Mouse (Mus musculus) gonadal fat pad, adult 2 months (tissue): ENCODE data around the gene Slc41a1. TPM values are rescaled to one million over a fixed set of nuclear protein-coding genes. Genes with fewer than 3 reads are reported as not detected.

ENCODE experiments used
- DNase-seq: peaks from one replicate; pipeline ENCODE4 v3.0.0-alpha.2; 2012; ENCODE audit warnings: low read depth
- polyA plus RNA-seq: library from polyadenylated mRNA; depleted of rRNA; stranded (reverse); fragments of >200 nt; gene quantifications from 2 replicates; pipeline ENCODE4 v1.2.3, GENCODE M21; 2012; rRNA removed

The Slc41a1 gene
- polyA plus RNA-seq, 1 experiment: 29.3 TPM

- no peak for DNase-seq
These were observed 58.9 kb downstream of the Slc41a1 start for GRCm38 (mm10) chr1:131886173-131886572.

- no peak for DNase-seq
These were observed 59.3 kb downstream of the Slc41a1 start for GRCm38 (mm10) chr1:131886641-131887040.

- DNase-seq: no peak
These were observed 62.9 kb downstream of the Slc41a1 start for GRCm38 (mm10) chr1:131890043-131890658.

- DNase-seq: no peak
These were observed 64.1 kb downstream of the Slc41a1 start for GRCm38 (mm10) chr1:131891436-131891835.

Other genes starting within 250 kb of the Slc41a1 start
- not detected in 2 replicates for gene Avpr1b, start 228.3 kb upstream of the Slc41a1 start, polyA plus RNA-seq
- 1.1 and 1.8 TPM in 2 replicates for gene Ctse, start 189.2 kb upstream of the Slc41a1 start, polyA plus RNA-seq
- gene Rab7b, start 138.8 kb upstream of the Slc41a1 start, polyA plus RNA-seq: 7.0 and 7.7 TPM in 2 replicates
- gene Slc26a9, start 83.5 kb upstream of the Slc41a1 start, polyA plus RNA-seq: 0.12 and 0.38 TPM in 2 replicates
- gene Pm20d1, start 30.1 kb upstream of the Slc41a1 start, polyA plus RNA-seq: 1.9 and 2.6 TPM in 2 replicates
- gene Rab29, start 39.7 kb downstream of the Slc41a1 start, polyA plus RNA-seq: 23.4 and 35.2 TPM in 2 replicates
- 11.0 and 19.8 TPM in 2 replicates for gene Nucks1, start 83.0 kb downstream of the Slc41a1 start, polyA plus RNA-seq
- 41.0 and 59.1 TPM in 2 replicates for gene Slc45a3, start 135.5 kb downstream of the Slc41a1 start, polyA plus RNA-seq
- gene Elk4, start 180.1 kb downstream of the Slc41a1 start, polyA plus RNA-seq: 18.4 and 30.9 TPM in 2 replicates
- gene Mfsd4a, start 240.6 kb downstream of the Slc41a1 start, polyA plus RNA-seq: 1.9 and 2.4 TPM in 2 replicates